ENCODE assay signal across 23 mouse cellular contexts in the genomic region with DNA sequence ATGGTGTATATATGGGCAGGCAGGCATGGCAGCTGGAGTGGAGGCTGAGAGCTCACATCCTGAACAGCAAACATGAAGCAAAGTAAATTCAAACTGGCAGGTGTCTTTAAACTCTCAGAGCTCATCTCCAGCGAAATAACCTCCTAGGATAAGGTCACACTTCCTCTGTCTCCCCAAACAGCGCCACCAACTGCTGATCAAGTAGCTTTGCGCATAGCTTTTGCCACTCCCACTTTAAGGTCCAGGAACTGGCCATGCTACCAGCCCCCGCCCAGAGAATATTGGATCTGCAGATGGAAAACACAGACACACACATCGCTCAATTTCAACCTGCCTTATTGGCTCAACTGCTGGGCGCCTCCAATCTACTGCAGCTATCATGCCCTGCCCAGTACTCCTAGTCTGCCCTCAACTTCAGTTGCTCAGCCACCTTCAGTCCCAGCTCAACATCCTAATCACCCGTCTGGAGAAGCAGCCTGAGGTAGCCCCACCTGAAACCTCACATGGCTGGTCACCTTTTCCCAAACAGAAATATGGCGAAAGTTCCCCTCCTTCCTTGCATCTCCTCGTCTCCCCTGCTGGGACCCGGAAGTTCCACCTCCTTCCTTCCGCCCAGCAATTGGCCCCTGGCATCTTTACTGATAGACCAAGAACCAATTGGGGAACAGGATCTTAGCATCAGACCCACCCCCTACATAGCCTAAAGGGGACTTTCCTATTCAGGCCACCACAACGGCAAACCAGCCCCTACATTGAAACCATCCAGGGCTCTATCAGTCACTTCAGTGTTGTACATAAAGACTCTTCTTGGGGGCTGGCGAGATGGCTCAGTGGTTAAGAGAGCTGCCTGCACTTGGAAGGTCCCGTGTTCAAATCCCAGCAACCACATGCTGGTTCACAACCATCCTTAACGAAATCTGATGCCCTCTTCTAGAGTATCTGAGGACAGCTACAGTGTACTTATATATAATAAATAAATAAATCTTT.
A peak's percentile ranks its signal among the peaks of the same experiment; 100 is the strongest.
DNase-seq lines count a peak whose midpoint lies in the region; TF ChIP-seq lines count a peak whose summit lies in the region.
"Had no signal": no experiment of that assay in that cellular context is flagged by ENCODE, and none has a peak within 500 bp of the region (broad histone marks: within the 10 kb centered on the region; RNA-seq: fewer than 3 reads in every experiment).

No protein-coding gene starts in this region.

- no peak overlapping the region for H3K27ac ChIP-seq in ES-E14 (ENCODE audit: insufficient read depth, low read depth, low read length, poor library complexity, severe bottlenecking)
- 0 out of 2 replicates have a peak overlapping the region, but pooled peaks have one; percentile 21 for H3K27ac ChIP-seq in limb, embryonic 10.5 days
- H3K27ac ChIP-seq: forebrain, embryonic 13.5 days; gastrocnemius, adult 2 months; heart, embryonic 13.5 days; hindbrain, embryonic 12.5 days; liver, embryonic 14.5 days; macrophage; neural tube, embryonic 13.5 days had no signal

- H3K9me3 ChIP-seq in ES-E14 (ENCODE audit: control insufficient read depth, insufficient read depth, low read depth, low read length): no peaks in the 10 kb centered on the region
- H3K9me3 ChIP-seq in limb, embryonic 10.5 days (replicated peaks): no peaks in the 10 kb centered on the region
- H3K9me3 ChIP-seq: forebrain, embryonic 13.5 days; heart, embryonic 13.5 days; hindbrain, embryonic 12.5 days; neural tube, embryonic 13.5 days had no signal

- intact Hi-C loops in heart, postnatal 25 days (cut with DNase I): no loop called here

- in situ Hi-C loops in ES-E14 (cut with MboI; ENCODE audit: low sequenced_read_pairs in 2 of 2, unreplicated experiment in 2 of 2): loop anchor here in 1 of 2 experiments (25.0 kb wide), 1 partner anchor 164 kb away; no protein-coding TSS in a partner anchor

- no peaks in the 10 kb centered on the region for H3K27me3 ChIP-seq in limb, embryonic 10.5 days (ENCODE audit: low read depth, poor library complexity, severe bottlenecking)
- H3K27me3 ChIP-seq: forebrain, embryonic 13.5 days; heart, embryonic 13.5 days; hindbrain, embryonic 12.5 days; neural tube, embryonic 13.5 days had no signal

- H3K4me1 ChIP-seq in ES-E14 (ENCODE audit: control insufficient read depth in 2 of 2, insufficient read depth in 2 of 2, low read length in 2 of 2, poor library complexity in 1 of 2): no peaks in the 10 kb centered on the region
- H3K4me1 ChIP-seq in limb, embryonic 10.5 days: peaks cover 13% of the 10 kb centered on the region
- H3K4me1 ChIP-seq: forebrain, embryonic 13.5 days; hindbrain, embryonic 12.5 days; neural tube, embryonic 13.5 days had no signal

- WGBS in limb, embryonic 10.5 days: 86% methylated on average over 15 of the region's 15 CpGs

- no peaks in the 10 kb centered on the region for H3K36me3 ChIP-seq in ES-E14 (ENCODE audit: control insufficient read depth, insufficient read depth, low read length, poor library complexity, severe bottlenecking)
- H3K36me3 ChIP-seq in limb, embryonic 10.5 days: no peaks in the 10 kb centered on the region
- H3K36me3 ChIP-seq: heart, embryonic 13.5 days; hindbrain, embryonic 12.5 days; neural tube, embryonic 13.5 days had no signal

- peak overlapping the region; percentile 47 to 86; a peak in 3 of 4 replicates for H3K4me3 ChIP-seq in ES-E14 (ENCODE audit: insufficient read depth in 1 of 2, low read depth in 1 of 2, low read length in 2 of 2, poor library complexity in 1 of 2, severe bottlenecking in 1 of 2)
- H3K4me3 ChIP-seq in limb, embryonic 10.5 days: no peak overlapping the region
- H3K4me3 ChIP-seq: forebrain, embryonic 13.5 days; gastrocnemius, adult 2 months; heart, embryonic 13.5 days; hindbrain, embryonic 12.5 days; myocyte; neural tube, embryonic 13.5 days had no signal

- H3K9ac ChIP-seq in ES-E14 (ENCODE audit: insufficient read depth, low read depth, low read length, poor library complexity, severe bottlenecking): peak overlapping the region; percentile 74; the same call in 1 of the 2 replicates
- H3K9ac ChIP-seq: forebrain, embryonic 13.5 days; heart, embryonic 13.5 days; hindbrain, embryonic 12.5 days; liver, embryonic 14.5 days; neural tube, embryonic 13.5 days had no signal

- DNase-seq in heart, adult 11 months: peak; percentile 70
- DNase-seq in heart, postnatal 25 days (ENCODE audit: low spot score): no peak
- DNase-seq in 416B (ENCODE audit: low read depth) (peak; percentile 19), ES-E14 (ENCODE audit: low read depth, low spot score) (peak; percentile 28)
- no peak for DNase-seq in limb, embryonic 10.5 days (ENCODE audit: low spot score)
- DNase-seq in layer of hippocampus, postnatal 36 days: no peak
- DNase-seq in frontal cortex, postnatal 10 days (ENCODE audit: low spot score in 2 of 2): no peak
- no peak for DNase-seq in cerebellum, adult 9-10 months
- DNase-seq: adrenal gland, adult 8-10 months; cerebellum, adult 2 months; cerebellum, postnatal 36 days; gastrocnemius, adult 2 months; heart, postnatal 14 days; kidney, postnatal 4 days; thymus, adult 2 months; thymus, postnatal 4 days had no signal

TF ChIP-seq in ES-E14, 5 proteins besides CTCF, POLR2A, EP300 and RAD21:
- TF ChIP-seq CHD2 (IDR thresholded peaks at IDR 0.05; ENCODE audit: low read depth, low read length): no peak
- no peak for TF ChIP-seq ZNF384 (IDR thresholded peaks at IDR 0.05; ENCODE audit: low read depth, low read length)
- TF ChIP-seq ZC3H11A (IDR thresholded peaks at IDR 0.05; ENCODE audit: borderline replicate concordance, low read depth, low read length): no peak
- no peak for TF ChIP-seq MAFK (IDR thresholded peaks at IDR 0.05; ENCODE audit: insufficient read depth, low read depth, low read length)
- no peak for TF ChIP-seq HCFC1 (IDR thresholded peaks at IDR 0.05; ENCODE audit: borderline replicate concordance, insufficient read depth, low read length)

Comparison
In these comparisons a context has a peak if more than half of its experiments do, and no peak if none do; other contexts are left out.
1. DNase-seq: peak in heart, adult 11 months (single experiment), 416B (single experiment) and ES-E14 (single experiment); none in heart, postnatal 25 days (single experiment), limb, embryonic 10.5 days (single experiment), layer of hippocampus, postnatal 36 days (0 of 2), frontal cortex, postnatal 10 days (0 of 2) and cerebellum, adult 9-10 months (single experiment).